Mouse (Mus musculus) stomach, postnatal 0 days (tissue): ENCODE measurements around the gene Tenm2.

Experiments
- CTCF ChIP-seq: IDR thresholded peaks from 2 replicates; pipeline ENCODE4 v1.5.1; 2016; ENCODE audit warnings: antibody characterized with exemption, low read depth, mild to moderate bottlenecking, moderate library complexity
- EP300 ChIP-seq: optimal IDR thresholded peaks from 2 replicates; pipeline ENCODE3; 2016; ENCODE audit warnings: antibody characterized with exemption

- TF ChIP-seq CTCF (peak; percentile 66), EP300 (no peak)
These were observed 246.8 kb downstream of the Tenm2 start for GRCm38 (mm10) chr11:36988776-36989565.
